Mouse (Mus musculus): ENCODE measurements at regions not wholly inside any gene's neighbourhood (a gene's known extent, or its start where the extent isn't known, plus 50 kb on each side); places are given as distances from the start of the nearest gene placed in this dataset.

GRCm38 (mm10) chr8:83798881-83799606, 57.9 kb upstream of the Adgre5 start:
- no peaks in the 10 kb centered on the region for H3K9me3 ChIP-seq (ENCODE audit: low read length)
- H3K4me1 ChIP-seq (ENCODE audit: insufficient read depth, low read length) = no peaks in the 10 kb centered on the region; the same call in 1 of the 2 replicates
- no peak overlapping the region for H3K4me2 ChIP-seq (replicated peaks; ENCODE audit: low read depth, low read length)
- 64% methylated on average over 9 of the region's 9 CpGs for WGBS
- ATAC-seq (ENCODE audit: low FRiP score, low TSS enrichment) = no peak
- no peaks in the 10 kb centered on the region for H3K27me3 ChIP-seq (ENCODE audit: insufficient read depth, low read length)
- H3K36me3 ChIP-seq (ENCODE audit: insufficient read depth, low read length) = no peaks in the 10 kb centered on the region
- no peak overlapping the region for H3K9ac ChIP-seq (replicated peaks; ENCODE audit: low read length)
- H3K27ac ChIP-seq (ENCODE audit: low read length) = peak overlapping the region; percentile 47; the same call in 1 of the 2 replicates
- H3K4me3 ChIP-seq (ENCODE audit: low read length) = no peak overlapping the region

- Histone ChIP-seq H3K9me3 (ENCODE audit: low read length) (no peaks in the 10 kb centered on the region), H3K4me3 (ENCODE audit: low read length) (no peak overlapping the region), H3K27ac (ENCODE audit: low read length) (no peak overlapping the region), H3K27me3 (ENCODE audit: insufficient read depth, low read length) (no peaks in the 10 kb centered on the region), H3K4me2 (replicated peaks; ENCODE audit: low read depth, low read length) (no peak overlapping the region), H3K36me3 (ENCODE audit: insufficient read depth, low read length) (no peaks in the 10 kb centered on the region), H3K4me1 (ENCODE audit: insufficient read depth, low read length) (no peaks in the 10 kb centered on the region), H3K9ac (replicated peaks; ENCODE audit: low read length) (no peak overlapping the region; the same call in 1 of the 2 replicates)
- 66% methylated on average over 16 of the region's 16 CpGs for WGBS
- ATAC-seq (ENCODE audit: low FRiP score, low TSS enrichment) = no peak
Measured at GRCm38 (mm10) chr8:83793491-83794238, 52.5 kb upstream of the Adgre5 start.
